Mouse (Mus musculus) spleen, postnatal 14 days (tissue): ENCODE measurements at regions not wholly inside any gene's neighbourhood (a gene's known extent, or its start where the extent isn't known, plus 50 kb on each side); places are given as distances from the start of the nearest gene placed in this dataset.

Experiments
- DNase-seq, 2 experiments: peaks; one replicate each; pipeline ENCODE4 v3.0.0; 2021 to 2022; ENCODE audit warnings: low spot score in 2 of 2

- no peak for DNase-seq
Observed at GRCm38 (mm10) chr12:109891206-109891605, 291.1 kb upstream of the Rtl1 start.

GRCm38 (mm10) chr12:109892834-109893233 is 292.7 kb upstream of the Rtl1 start:
- DNase-seq = no peak

- no peak for DNase-seq
Observed at GRCm38 (mm10) chr12:109893657-109894056, 293.5 kb upstream of the Rtl1 start.

- no peak for DNase-seq
Observed at GRCm38 (mm10) chr12:109895389-109895788, 295.3 kb upstream of the Rtl1 start.

GRCm38 (mm10) chr12:109896397-109896796 is 296.3 kb upstream of the Rtl1 start:
- DNase-seq = no peak

- DNase-seq = no peak
Observed at GRCm38 (mm10) chr12:109896906-109897305, 296.8 kb upstream of the Rtl1 start.

- DNase-seq = no peak
Observed at GRCm38 (mm10) chr12:109897861-109898385, 297.8 kb upstream of the Rtl1 start.

- no peak for DNase-seq
Observed at GRCm38 (mm10) chr12:109899420-109899819, 299.3 kb upstream of the Rtl1 start.

- no peak for DNase-seq
Observed at GRCm38 (mm10) chr12:109910966-109911495, 310.9 kb upstream of the Rtl1 start.

GRCm38 (mm10) chr12:109911506-109911905 is 311.4 kb upstream of the Rtl1 start:
- no peak for DNase-seq

- no peak for DNase-seq
Observed at GRCm38 (mm10) chr12:109917761-109918160, 317.6 kb upstream of the Rtl1 start.

- DNase-seq = no peak
Observed at GRCm38 (mm10) chr12:109918901-109919300, 318.8 kb upstream of the Rtl1 start.

GRCm38 (mm10) chr12:109922111-109922510 is 322.0 kb upstream of the Rtl1 start:
- DNase-seq = no peak

- no peak for DNase-seq
Observed at GRCm38 (mm10) chr12:109925866-109926265, 325.7 kb upstream of the Rtl1 start.

GRCm38 (mm10) chr12:109926643-109927042 is 326.5 kb upstream of the Rtl1 start:
- DNase-seq = no peak

- DNase-seq = no peak
Observed at GRCm38 (mm10) chr12:109946179-109946578, 332.7 kb upstream of the Dio3 start.

- no peak for DNase-seq
Observed at GRCm38 (mm10) chr12:109946936-109947335, 331.9 kb upstream of the Dio3 start.

- DNase-seq = no peak
Observed at GRCm38 (mm10) chr12:109947886-109948433, 330.9 kb upstream of the Dio3 start.

- no peak for DNase-seq
Observed at GRCm38 (mm10) chr12:109948434-109948984, 330.4 kb upstream of the Dio3 start.

- no peak for DNase-seq
Observed at GRCm38 (mm10) chr12:109949231-109949965, 329.5 kb upstream of the Dio3 start.

GRCm38 (mm10) chr12:109950632-109951031 is 328.2 kb upstream of the Dio3 start:
- DNase-seq = no peak

GRCm38 (mm10) chr12:109951473-109951872 is 327.4 kb upstream of the Dio3 start:
- no peak for DNase-seq
